Mouse (Mus musculus) forebrain, embryonic 14.5 days (tissue): ENCODE results near the gene Pcdh7. TPM values are rescaled to one million over a fixed set of nuclear protein-coding genes. Genes with fewer than 3 reads are reported as not detected.
"Not testable (repeated sequence)": the region's sequence is repeated elsewhere in the genome, so short reads cannot be mapped to it uniquely, and the experiment has no call there.

Experiments used
- ATAC-seq: fragments of 200-750 bp; cut with Nextera tagmentation; 2 replicates; pipeline ENCODE4 v1.8.0; 2017; ENCODE audit warnings: mild to moderate bottlenecking, moderate library complexity
- DNase-seq: peaks from one replicate; pipeline ENCODE4 v3.0.0-alpha.2; 2015; ENCODE audit warnings: low spot score
- H3K27ac ChIP-seq: fragments of 300-500 bp; sonication (generic); 2 replicates; pipeline ENCODE4 v1.5.1; 2014; ENCODE audit warnings: low read depth, mild to moderate bottlenecking, control low read depth, low read length, moderate library complexity
- H3K27me3 ChIP-seq: fragments of 300-500 bp; sonication (generic); replicated peaks from 2 replicates; pipeline ENCODE4 v1.6.1; 2014; ENCODE audit warnings: low read length, control low read depth, mixed read lengths; ENCODE audit not compliant: control insufficient read depth, insufficient read depth
- H3K36me3 ChIP-seq: fragments of 300-500 bp; sonication (generic); 2 replicates; pipeline ENCODE4 v1.6.1; 2014; ENCODE audit warnings: low read length, control low read depth; ENCODE audit not compliant: control insufficient read depth, insufficient read depth
- H3K4me1 ChIP-seq: fragments of 300-500 bp; sonication (generic); 2 replicates; pipeline ENCODE4 v1.6.1; 2014; ENCODE audit warnings: antibody characterized with exemption, low read length, control low read depth; ENCODE audit not compliant: control insufficient read depth, insufficient read depth
- H3K4me2 ChIP-seq: fragments of 300-500 bp; sonication (generic); 2 replicates; pipeline ENCODE4 v1.6.1; 2014; ENCODE audit warnings: mild to moderate bottlenecking, control low read depth, low read length
- H3K4me3 ChIP-seq: fragments of 300-500 bp; sonication (generic); 2 replicates; pipeline ENCODE4 v1.5.1; 2014; ENCODE audit warnings: low read depth, low read length, control low read depth
- H3K9ac ChIP-seq: fragments of 300-500 bp; sonication (generic); 2 replicates; pipeline ENCODE4 v1.6.1; 2014; ENCODE audit warnings: mild to moderate bottlenecking, low read length, control low read depth, moderate library complexity
- H3K9me3 ChIP-seq: fragments of 300-500 bp; sonication (generic); replicated peaks from 2 replicates; pipeline ENCODE4 v1.6.1; 2016; ENCODE audit warnings: low read length, control low read depth, mixed read lengths; ENCODE audit not compliant: control insufficient read depth
- WGBS: fragments of 180-500 bp; shearing (Covaris S2); extraction: QIAGEN DNeasy Blood & Tissue Kit; methylation state at CpG from one replicate; pipeline ENCODE4 v1.1.7; 2014; 5-methylcytosine and 5-hydroxymethylcytosine counted together
- polyA plus RNA-seq: library from polyadenylated mRNA; unstranded; fragments of >200 nt; fragmentation: Nextera tagmentation; extraction: Ambion mirVana; gene quantifications from 2 replicates; pipeline ENCODE4 v1.2.1, GENCODE M21; 2014

Gene Pcdh7
- polyA plus RNA-seq, 1 experiment from 2014 or later = 8.3 TPM

DNA sequence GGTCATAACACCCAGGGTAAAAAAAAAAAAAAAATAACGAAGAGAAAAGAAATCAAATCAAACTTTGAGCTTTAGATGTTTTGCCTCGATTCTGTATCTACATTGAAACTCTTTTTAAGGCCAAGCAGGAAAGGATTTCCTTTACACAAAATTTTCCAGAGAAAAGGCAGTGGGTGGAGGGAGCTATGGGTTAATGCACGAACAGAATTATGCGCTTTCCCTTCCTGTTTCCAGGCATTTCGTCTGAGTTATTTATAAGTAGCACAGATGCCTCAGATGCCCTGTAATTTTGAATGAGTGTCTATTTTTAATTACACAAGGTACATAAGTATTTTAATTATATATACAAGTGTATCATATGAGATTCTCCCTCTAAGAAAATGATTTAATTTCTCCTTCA, 436.2 kb downstream of the Pcdh7 start:
- Histone ChIP-seq H3K4me1 (no peaks in the 10 kb centered on the region), H3K4me3 (no peak overlapping the region), H3K27me3 (no peaks in the 10 kb centered on the region), H3K27ac (no peak overlapping the region), H3K4me2 (no peak overlapping the region), H3K36me3 (no peaks in the 10 kb centered on the region), H3K9ac (no peak overlapping the region), H3K9me3 (no peaks in the 10 kb centered on the region)
- WGBS = 80% methylated on average over 5 of the region's 5 CpGs
- no peak for ATAC-seq
- no peak for DNase-seq

DNA sequence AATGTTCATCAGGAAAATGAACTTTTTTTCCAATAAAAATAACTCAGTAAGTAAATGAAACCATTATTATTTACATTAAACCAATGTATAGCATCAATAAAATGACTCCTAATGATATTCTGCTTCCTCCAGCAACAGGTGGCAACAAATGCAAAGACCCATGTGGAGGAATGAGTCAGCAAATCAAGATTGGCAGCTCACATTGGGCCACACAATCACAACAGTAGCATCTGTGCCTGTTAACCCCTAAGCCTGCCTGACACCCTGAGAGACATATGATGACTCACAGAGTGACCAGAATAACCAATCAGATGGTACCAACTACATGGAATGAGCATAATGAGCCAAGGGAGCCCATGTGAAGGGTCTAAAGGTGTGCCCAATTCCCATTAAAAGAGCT, 454.5 kb downstream of the Pcdh7 start:
- no peak overlapping the region for H3K27ac ChIP-seq
- H3K36me3 ChIP-seq = no peaks in the 10 kb centered on the region
- ATAC-seq (no peak), DNase-seq (peak; percentile 3)
- no peaks in the 10 kb centered on the region for H3K4me1 ChIP-seq
- H3K4me2 ChIP-seq = no peak overlapping the region
- no peaks in the 10 kb centered on the region for H3K27me3 ChIP-seq
- no peak overlapping the region for H3K9ac ChIP-seq
- no peaks in the 10 kb centered on the region; the same call in 1 of the 2 replicates for H3K9me3 ChIP-seq
- no peak overlapping the region for H3K4me3 ChIP-seq

DNA sequence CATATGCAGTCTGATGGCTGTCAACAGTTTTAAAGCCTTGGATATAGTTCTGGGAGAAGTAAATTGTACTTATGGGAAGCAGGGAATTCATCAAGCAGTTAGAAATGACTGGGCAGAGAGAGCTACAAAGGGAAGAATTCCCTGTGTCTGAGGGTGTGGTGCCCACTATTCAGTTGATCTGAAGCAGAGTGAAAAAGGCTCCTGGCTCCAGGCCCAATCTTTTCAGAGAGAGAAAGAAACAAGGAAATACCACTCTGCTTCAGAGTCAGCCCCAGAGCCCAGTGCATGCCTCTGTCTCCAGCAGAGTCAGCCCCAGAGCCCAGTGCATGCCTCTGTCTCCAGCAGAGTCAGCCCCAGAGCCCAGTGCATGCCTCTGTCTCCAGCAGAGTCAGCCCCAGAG, 456.6 kb downstream of the Pcdh7 start:
- not testable (repeated sequence) for H3K4me3 ChIP-seq, H3K27me3 ChIP-seq, H3K4me1 ChIP-seq, H3K36me3 ChIP-seq, H3K9ac ChIP-seq, H3K4me2 ChIP-seq, H3K9me3 ChIP-seq, H3K27ac ChIP-seq
- ATAC-seq (0 out of 2 replicates have a peak, but pooled peaks have one; percentile 26), DNase-seq (peak; percentile 49)

DNA sequence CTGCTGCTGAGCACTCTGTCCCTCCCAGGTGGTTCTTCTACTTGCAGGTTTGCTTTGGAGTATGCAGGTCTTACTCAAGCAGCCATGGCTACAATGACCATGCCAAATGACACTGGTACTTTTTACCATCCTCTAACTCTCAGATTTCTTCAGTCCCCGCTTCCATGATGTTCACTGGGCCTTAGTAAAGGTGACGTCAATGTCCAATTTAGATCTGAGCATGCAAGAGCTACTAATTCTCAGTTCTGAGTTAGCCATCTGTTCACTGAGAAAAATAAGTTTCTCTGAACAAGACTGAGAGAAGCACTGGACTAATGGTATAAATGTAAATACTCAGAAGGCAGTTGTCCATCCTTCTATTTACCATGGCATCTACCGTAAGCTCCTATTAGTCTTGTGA, 457.8 kb downstream of the Pcdh7 start:
- no peak overlapping the region for H3K4me2 ChIP-seq
- WGBS = 94% methylated on average over 3 of the region's 3 CpGs
- no peak for DNase-seq

More for the DNA sequence above, 457.8 kb downstream of the Pcdh7 start:
- H3K27me3 ChIP-seq = no peaks in the 10 kb centered on the region
- no peak overlapping the region for H3K4me3 ChIP-seq
- H3K36me3 ChIP-seq = no peaks in the 10 kb centered on the region
- no peaks in the 10 kb centered on the region for H3K4me1 ChIP-seq
- no peaks in the 10 kb centered on the region for H3K9me3 ChIP-seq
- no peak overlapping the region for H3K27ac ChIP-seq
- no peak for ATAC-seq
- no peak overlapping the region for H3K9ac ChIP-seq
